Mouse (Mus musculus) left cerebral cortex, postnatal 25 days (tissue): ENCODE measurements at regions not wholly inside any gene's neighbourhood (a gene's known extent, or its start where the extent isn't known, plus 50 kb on each side); places are given as distances from the start of the nearest gene placed in this dataset.

Experiments used
- DNase-seq, 2 experiments: peaks; one replicate each; pipeline ENCODE4 v3.0.0; 2022; ENCODE audit warnings: low spot score in 2 of 2, mixed read lengths in 1 of 2
- intact Hi-C: fragments of 180-260 bp; cut with DNase I; formaldehyde crosslinking; loops from one replicate; pipeline ENCODE4 v1.15.1; 2025

- DNase-seq = no peak
- intact Hi-C loops = no loop called here
Measured at GRCm38 (mm10) chr6:105549366-105549765, 128.1 kb upstream of the Cntn4 start.

DNA sequence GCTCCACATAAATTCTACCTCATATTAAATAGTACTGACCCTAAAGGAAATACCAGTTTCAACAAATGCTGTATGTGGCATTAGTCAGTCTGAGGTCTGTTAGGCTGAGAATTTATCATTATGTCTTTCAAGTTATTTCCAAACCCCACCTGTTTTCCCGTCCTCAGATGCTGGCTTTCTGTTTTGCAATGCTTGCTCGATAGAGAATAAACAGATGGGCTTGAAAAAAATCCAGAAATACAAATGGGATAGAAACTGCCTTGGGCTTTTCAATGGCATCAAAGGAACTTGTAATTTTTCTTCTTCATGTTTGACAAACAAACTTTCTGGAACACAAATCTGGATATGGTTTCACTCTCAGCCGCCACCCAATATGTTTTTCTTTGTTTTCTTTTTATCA, 109.2 kb upstream of the Cntn4 start:
- DNase-seq = no peak
- intact Hi-C loops = no loop called here

DNA sequence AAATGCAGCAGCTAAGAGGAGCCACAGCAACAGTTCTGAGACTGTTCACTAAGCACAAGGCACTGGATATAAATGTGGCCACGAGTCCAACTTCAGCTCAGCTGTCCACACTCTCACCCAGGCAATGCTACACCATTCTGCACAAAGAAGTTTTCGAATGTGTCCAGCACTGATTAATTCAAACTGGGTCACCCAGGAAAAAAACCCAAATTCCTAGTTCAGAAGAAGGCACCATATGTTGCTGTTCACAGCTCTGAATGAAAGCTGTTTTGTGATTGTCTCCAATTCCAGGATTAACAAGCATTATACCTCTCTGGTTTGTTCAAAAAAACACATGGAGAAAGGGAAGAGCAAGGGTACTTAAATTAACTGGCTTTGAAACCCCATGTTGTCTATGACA, 108.4 kb upstream of the Cntn4 start:
- intact Hi-C loops = no loop called here
- DNase-seq = peak; percentile 4 to 62

GRCm38 (mm10) chr6:105604234-105604633, 73.2 kb upstream of the Cntn4 start:
- intact Hi-C loops = no loop called here

More at GRCm38 (mm10) chr6:105604234-105604633, 73.2 kb upstream of the Cntn4 start:
- peak in 1 of 2 experiments; percentile 36 for DNase-seq
